16 mouse cellular contexts compared by ENCODE assay signal in genomic region chr7:112852149-112852839, GRCm38 (mm10).
DNase-seq lines count a peak whose midpoint lies in the region; ATAC-seq and TF ChIP-seq lines count a peak whose summit lies in the region.
"Had no signal": no experiment of that assay in that cellular context is flagged by ENCODE, and none has a peak within 500 bp of the region (broad histone marks: within the 10 kb centered on the region; RNA-seq: fewer than 3 reads in every experiment).

No protein-coding gene starts in this region.

- H3K4me2 ChIP-seq in heart, embryonic 13.5 days: no peak overlapping the region
- no peak overlapping the region for H3K4me2 ChIP-seq in neural tube, embryonic 11.5 days (ENCODE audit: low read depth)
- H3K4me2 ChIP-seq in kidney, embryonic 16.5 days (replicated peaks; ENCODE audit: low read depth, low read length): no peak overlapping the region
- no peak overlapping the region for H3K4me2 ChIP-seq in stomach, postnatal 0 days (replicated peaks; ENCODE audit: low read depth)
- H3K4me2 ChIP-seq: embryonic facial prominence, embryonic 15.5 days; heart, embryonic 12.5 days; intestine, embryonic 15.5 days; liver, embryonic 13.5 days had no signal

- no peak for TF ChIP-seq EP300 in stomach, postnatal 0 days (optimal IDR thresholded peaks at IDR 0.05)

- no peak for ATAC-seq in heart, embryonic 13.5 days (ENCODE audit: extremely low read depth, insufficient number of reproducible peaks, low FRiP score, low TSS enrichment)
- ATAC-seq in neural tube, embryonic 11.5 days (ENCODE audit: insufficient read depth, low FRiP score, low TSS enrichment): no peak
- peak; percentile 83 for ATAC-seq in kidney, embryonic 16.5 days (ENCODE audit: low FRiP score, low TSS enrichment)
- peak; percentile 62 for ATAC-seq in stomach, postnatal 0 days (ENCODE audit: low FRiP score, low TSS enrichment)
- ATAC-seq: intestine, embryonic 15.5 days had no signal

- peaks cover 70% of the 10 kb centered on the region for H3K4me1 ChIP-seq in heart, embryonic 13.5 days
- H3K4me1 ChIP-seq in neural tube, embryonic 11.5 days (ENCODE audit: control insufficient read depth, insufficient read depth, low read length): peaks cover 28% of the 10 kb centered on the region
- peaks cover 42% of the 10 kb centered on the region for H3K4me1 ChIP-seq in kidney, embryonic 16.5 days (ENCODE audit: insufficient read depth, low read length)
- peaks cover 6% of the 10 kb centered on the region; the same call in 1 of the 2 replicates for H3K4me1 ChIP-seq in stomach, postnatal 0 days (replicated peaks; ENCODE audit: control insufficient read depth, insufficient read depth)

- no peak overlapping the region for H3K9ac ChIP-seq in heart, embryonic 13.5 days
- H3K9ac ChIP-seq in neural tube, embryonic 11.5 days (ENCODE audit: low read length): no peak overlapping the region
- no peak overlapping the region for H3K9ac ChIP-seq in kidney, embryonic 16.5 days (replicated peaks; ENCODE audit: low read length)
- no peak overlapping the region for H3K9ac ChIP-seq in stomach, postnatal 0 days (ENCODE audit: low read length)
- H3K9ac ChIP-seq: embryonic facial prominence, embryonic 15.5 days; heart, embryonic 12.5 days; intestine, embryonic 15.5 days; liver, embryonic 13.5 days; neural tube, embryonic 12.5 days had no signal

- peaks cover 25% of the 10 kb centered on the region for H3K36me3 ChIP-seq in heart, embryonic 13.5 days
- no peaks in the 10 kb centered on the region for H3K36me3 ChIP-seq in neural tube, embryonic 11.5 days (ENCODE audit: control insufficient read depth, insufficient read depth, low read length)
- peaks cover 5% of the 10 kb centered on the region; the same call in 1 of the 2 replicates for H3K36me3 ChIP-seq in kidney, embryonic 16.5 days (ENCODE audit: insufficient read depth, low read length)
- H3K36me3 ChIP-seq in stomach, postnatal 0 days (ENCODE audit: control insufficient read depth, insufficient read depth, low read length): no peaks in the 10 kb centered on the region; the same call in 1 of the 2 replicates
- H3K36me3 ChIP-seq: embryonic facial prominence, embryonic 15.5 days; intestine, embryonic 15.5 days; liver, embryonic 13.5 days had no signal

- 70% methylated on average over 7 of the region's 7 CpGs for WGBS in heart, embryonic 13.5 days
- 55% methylated on average over 7 of the region's 7 CpGs for WGBS in neural tube, embryonic 11.5 days
- 29% methylated on average over 7 of the region's 7 CpGs for WGBS in kidney, embryonic 16.5 days
- 49% methylated on average over 7 of the region's 7 CpGs for WGBS in stomach, postnatal 0 days

- no peak for DNase-seq in heart, adult 8-10 months (ENCODE audit: low spot score)
- no peak for DNase-seq in neural tube, embryonic 11.5 days (ENCODE audit: low spot score)
- DNase-seq in neural tube, embryonic 10.5 days (ENCODE audit: extremely low spot score, low spot score): no peak
- peak; percentile 35 for DNase-seq in stomach, postnatal 0 days (ENCODE audit: low spot score)
- no peak for DNase-seq in thymus, postnatal 0 days (ENCODE audit: low spot score)
- DNase-seq in testis, postnatal 14 days (ENCODE audit: low spot score): no peak
- DNase-seq: cerebellum, adult 9-11 months; liver, embryonic 13.5 days; thymus, adult 18-20 months had no signal

- H3K4me3 ChIP-seq in heart, embryonic 13.5 days: no peak overlapping the region
- no peak overlapping the region for H3K4me3 ChIP-seq in neural tube, embryonic 11.5 days (ENCODE audit: low read depth, low read length)
- no peak overlapping the region for H3K4me3 ChIP-seq in kidney, embryonic 16.5 days (ENCODE audit: low read length)
- H3K4me3 ChIP-seq in stomach, postnatal 0 days (ENCODE audit: low read depth, low read length): no peak overlapping the region
- H3K4me3 ChIP-seq: embryonic facial prominence, embryonic 15.5 days; heart, embryonic 12.5 days; intestine, embryonic 15.5 days; left cerebral cortex, adult 2 months; liver, embryonic 13.5 days; neural tube, embryonic 12.5 days had no signal

- H3K27ac ChIP-seq in heart, embryonic 13.5 days (replicated peaks): 0 out of 2 replicates have a peak overlapping the region, but pooled peaks have one; percentile 21
- H3K27ac ChIP-seq in neural tube, embryonic 11.5 days (ENCODE audit: low read depth, low read length): 0 out of 2 replicates have a peak overlapping the region, but pooled peaks have one; percentile 4
- peak overlapping the region; percentile 37; the same call in 1 of the 2 replicates for H3K27ac ChIP-seq in kidney, embryonic 16.5 days (ENCODE audit: low read length)
- no peak overlapping the region for H3K27ac ChIP-seq in stomach, postnatal 0 days (replicated peaks)
- H3K27ac ChIP-seq: embryonic facial prominence, embryonic 15.5 days; intestine, embryonic 15.5 days; left cerebral cortex, adult 2 months; liver, embryonic 13.5 days; neural tube, embryonic 12.5 days had no signal

- no peak for TF ChIP-seq CTCF in stomach, postnatal 0 days (IDR thresholded peaks at IDR 0.05; ENCODE audit: low read depth)

- no peaks in the 10 kb centered on the region for H3K9me3 ChIP-seq in heart, embryonic 13.5 days
- H3K9me3 ChIP-seq in neural tube, embryonic 11.5 days (ENCODE audit: control insufficient read depth, low read length): no peaks in the 10 kb centered on the region
- no peaks in the 10 kb centered on the region for H3K9me3 ChIP-seq in kidney, embryonic 16.5 days (ENCODE audit: low read length)
- H3K9me3 ChIP-seq in stomach, postnatal 0 days (ENCODE audit: control insufficient read depth, low read length): no peaks in the 10 kb centered on the region
- H3K9me3 ChIP-seq: embryonic facial prominence, embryonic 15.5 days; heart, embryonic 12.5 days; intestine, embryonic 15.5 days; liver, embryonic 13.5 days; neural tube, embryonic 12.5 days had no signal

- H3K27me3 ChIP-seq in heart, embryonic 13.5 days (replicated peaks): no peaks in the 10 kb centered on the region
- no peaks in the 10 kb centered on the region for H3K27me3 ChIP-seq in neural tube, embryonic 11.5 days (ENCODE audit: control insufficient read depth, insufficient read depth, low read length)
- H3K27me3 ChIP-seq in kidney, embryonic 16.5 days (ENCODE audit: insufficient read depth, low read length): no peaks in the 10 kb centered on the region
- no peaks in the 10 kb centered on the region for H3K27me3 ChIP-seq in stomach, postnatal 0 days (ENCODE audit: control insufficient read depth, insufficient read depth, low read length)
- H3K27me3 ChIP-seq: embryonic facial prominence, embryonic 15.5 days; heart, embryonic 12.5 days; intestine, embryonic 15.5 days; neural tube, embryonic 12.5 days had no signal

Comparison
In these comparisons a context has a peak if more than half of its experiments do, and no peak if none do; other contexts are left out.
1. ATAC-seq: peak in kidney, embryonic 16.5 days (single experiment) and stomach, postnatal 0 days (single experiment); none in heart, embryonic 13.5 days (single experiment) and neural tube, embryonic 11.5 days (single experiment).